Mouse (Mus musculus) mesoderm, embryonic 11.5 days (tissue): ENCODE data around the gene P4ha3.

ENCODE experiments used
- DNase-seq: peaks from one replicate; pipeline ENCODE4 v3.0.0-alpha.2; 2012; ENCODE audit warnings: low read depth, low spot score

The P4ha3 gene

GRCm38 (mm10) chr7:100305894-100306293, 20.6 kb downstream of the P4ha3 start:
- DNase-seq, result no peak

GRCm38 (mm10) chr7:100307872-100308653, 22.7 kb downstream of the P4ha3 start:
- DNase-seq, result peak; percentile 37

- no peak for DNase-seq
Measured at GRCm38 (mm10) chr7:100309216-100309615, 23.9 kb downstream of the P4ha3 start.

GRCm38 (mm10) chr7:100309679-100310078, 24.4 kb downstream of the P4ha3 start:
- no peak for DNase-seq

GRCm38 (mm10) chr7:100310290-100310689, 25.0 kb downstream of the P4ha3 start:
- no peak for DNase-seq

- no peak for DNase-seq
Measured at GRCm38 (mm10) chr7:100312716-100313115, 27.4 kb downstream of the P4ha3 start.

GRCm38 (mm10) chr7:100316924-100317323, 31.6 kb downstream of the P4ha3 start:
- no peak for DNase-seq

GRCm38 (mm10) chr7:100317534-100317933, 32.2 kb downstream of the P4ha3 start:
- DNase-seq, result no peak

- no peak for DNase-seq
Measured at GRCm38 (mm10) chr7:100323721-100324120, 38.4 kb downstream of the P4ha3 start.

GRCm38 (mm10) chr7:100325482-100325881, 40.2 kb downstream of the P4ha3 start:
- DNase-seq, result peak; percentile 23

GRCm38 (mm10) chr7:100327514-100327913, 42.2 kb downstream of the P4ha3 start:
- DNase-seq, result no peak

GRCm38 (mm10) chr7:100328636-100329035, 43.3 kb downstream of the P4ha3 start:
- no peak for DNase-seq

GRCm38 (mm10) chr7:100331269-100331668, 45.9 kb downstream of the P4ha3 start:
- DNase-seq, result no peak

GRCm38 (mm10) chr7:100335921-100336320, 50.6 kb downstream of the P4ha3 start:
- no peak for DNase-seq

- DNase-seq, result no peak
Measured at GRCm38 (mm10) chr7:100354984-100355383, 69.7 kb downstream of the P4ha3 start.

- DNase-seq, result no peak
Measured at GRCm38 (mm10) chr7:100356324-100356723, 71.0 kb downstream of the P4ha3 start.

- DNase-seq, result no peak
Measured at GRCm38 (mm10) chr7:100356768-100357167, 71.4 kb downstream of the P4ha3 start.

- DNase-seq, result no peak
Measured at GRCm38 (mm10) chr7:100357856-100358255, 72.5 kb downstream of the P4ha3 start.

- DNase-seq, result no peak
Measured at GRCm38 (mm10) chr7:100363162-100363561, 77.8 kb downstream of the P4ha3 start.

- no peak for DNase-seq
Measured at GRCm38 (mm10) chr7:100364888-100365287, 79.6 kb downstream of the P4ha3 start.
